Mouse (Mus musculus): ENCODE measurements around the gene Cdr2. TPM values are rescaled to one million over a fixed set of nuclear protein-coding genes. Genes with fewer than 3 reads are reported as not detected.

Cdr2 gene
- polyA plus RNA-seq, 1 experiment, result 104 TPM

GRCm38 (mm10) chr7:121003793-121004418 is 21.8 kb upstream of the Cdr2 start:
- 65% methylated on average over 4 of the region's 4 CpGs for WGBS
- no peak overlapping the region for H3K4me3 ChIP-seq (replicated peaks; ENCODE audit: control insufficient read depth, low read depth, low read length)
- TF ChIP-seq CTCF (IDR thresholded peaks at IDR 0.05; ENCODE audit: control insufficient read depth, insufficient read depth, low read length), result no peak
- TF ChIP-seq POLR2A (IDR thresholded peaks at IDR 0.05; ENCODE audit: borderline replicate concordance, control insufficient read depth, low read depth, low read length), result no peak

DNA sequence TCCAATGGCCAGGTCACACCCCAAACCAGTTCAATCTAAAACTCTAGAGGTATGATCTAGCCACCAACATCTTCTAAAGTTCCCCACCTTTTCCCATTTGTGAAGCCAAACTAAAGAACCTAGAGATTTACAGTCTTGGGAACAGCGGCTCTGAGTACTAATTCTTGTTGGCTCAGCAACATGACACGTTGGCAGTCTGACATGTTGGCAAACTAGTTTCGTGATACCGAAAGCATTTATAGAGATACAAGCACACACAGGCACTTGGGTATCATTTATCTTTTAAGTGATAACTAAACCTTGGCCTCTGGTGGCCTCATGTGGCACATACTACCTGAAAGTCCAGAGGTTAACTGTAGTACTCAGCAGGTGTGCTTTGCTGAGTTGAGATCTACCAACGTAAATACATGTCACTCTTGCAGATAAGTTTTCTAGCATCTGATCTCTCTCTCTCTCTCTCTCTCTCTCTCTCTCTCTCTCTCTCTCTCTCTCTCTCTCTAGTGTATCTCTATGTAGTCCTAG is 20.4 kb upstream of the Cdr2 start:
- Histone ChIP-seq H3K4me3 (replicated peaks; ENCODE audit: control insufficient read depth, low read depth, low read length) (no peak overlapping the region), H3K4me1 (ENCODE audit: control insufficient read depth, insufficient read depth, low read length) (no peaks in the 10 kb centered on the region; the same call in 1 of the 2 replicates), H3K27ac (ENCODE audit: control insufficient read depth, insufficient read depth, low read depth, low read length, poor library complexity) (no peak overlapping the region)
- 86% methylated on average over 5 of the region's 5 CpGs for WGBS
- TF ChIP-seq POLR2A (IDR thresholded peaks at IDR 0.05; ENCODE audit: borderline replicate concordance, control insufficient read depth, low read depth, low read length) (no peak), CTCF (IDR thresholded peaks at IDR 0.05; ENCODE audit: control insufficient read depth, insufficient read depth, low read length) (no peak)

More at GRCm38 (mm10) chr7:121003793-121004418, 21.8 kb upstream of the Cdr2 start:
- Histone ChIP-seq H3K27ac (ENCODE audit: control insufficient read depth, insufficient read depth, low read depth, low read length, poor library complexity) (no peak overlapping the region), H3K4me1 (ENCODE audit: control insufficient read depth, insufficient read depth, low read length) (no peaks in the 10 kb centered on the region; the same call in 1 of the 2 replicates)

- Histone ChIP-seq H3K4me1 (ENCODE audit: control insufficient read depth, insufficient read depth, low read length) (no peaks in the 10 kb centered on the region; the same call in 1 of the 2 replicates), H3K4me3 (replicated peaks; ENCODE audit: control insufficient read depth, low read depth, low read length) (no peak overlapping the region), H3K27ac (ENCODE audit: control insufficient read depth, insufficient read depth, low read depth, low read length, poor library complexity) (no peak overlapping the region)
- 71% methylated on average over 3 of the region's 3 CpGs for WGBS
- no peak for TF ChIP-seq CTCF (IDR thresholded peaks at IDR 0.05; ENCODE audit: control insufficient read depth, insufficient read depth, low read length)
- TF ChIP-seq POLR2A (IDR thresholded peaks at IDR 0.05; ENCODE audit: borderline replicate concordance, control insufficient read depth, low read depth, low read length), result no peak
Measured at GRCm38 (mm10) chr7:121001879-121002278, 19.8 kb upstream of the Cdr2 start.

DNA sequence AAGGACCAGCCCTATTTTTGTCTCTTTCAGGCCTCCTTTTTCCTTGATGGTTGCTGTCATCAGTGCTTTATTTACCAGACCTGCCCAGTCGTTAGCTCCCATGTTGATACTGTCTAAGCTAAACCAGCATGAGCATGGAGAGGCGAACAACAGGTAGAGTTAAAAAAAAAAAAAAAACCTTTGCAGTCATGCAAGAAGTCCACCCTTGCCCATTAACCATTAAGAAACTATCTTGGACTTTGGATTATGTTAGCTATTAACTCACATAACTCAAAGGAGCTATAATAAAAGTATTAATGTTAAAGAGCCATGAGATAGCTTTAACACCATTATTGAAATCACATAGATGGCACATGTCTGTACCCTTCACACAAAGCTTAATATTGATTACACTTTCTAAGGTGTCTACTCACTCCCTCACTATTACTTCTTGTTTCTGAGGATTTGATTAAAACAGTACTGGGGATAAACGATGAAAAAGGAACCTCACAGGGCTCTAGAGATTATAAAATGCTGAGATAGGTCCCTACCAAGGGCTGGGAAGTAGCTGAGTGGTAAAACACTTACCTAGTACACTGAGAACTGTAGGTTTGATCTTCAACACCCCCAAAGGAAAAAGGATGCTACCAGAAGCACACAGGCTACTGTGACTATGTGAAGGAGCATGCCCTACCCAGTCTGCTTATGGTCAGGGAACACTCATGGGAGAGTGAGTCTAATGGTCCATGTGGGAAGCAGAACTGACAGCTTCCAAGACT is 18.1 kb upstream of the Cdr2 start:
- H3K4me3 ChIP-seq (replicated peaks; ENCODE audit: control insufficient read depth, low read depth, low read length), result no peak overlapping the region
- no peaks in the 10 kb centered on the region; the same call in 1 of the 2 replicates for H3K4me1 ChIP-seq (ENCODE audit: control insufficient read depth, insufficient read depth, low read length)
- TF ChIP-seq CTCF (IDR thresholded peaks at IDR 0.05; ENCODE audit: control insufficient read depth, insufficient read depth, low read length), result no peak
- TF ChIP-seq POLR2A (IDR thresholded peaks at IDR 0.05; ENCODE audit: borderline replicate concordance, control insufficient read depth, low read depth, low read length), result no peak
- 77% methylated on average over 3 of the region's 3 CpGs for WGBS
- H3K27ac ChIP-seq (ENCODE audit: control insufficient read depth, insufficient read depth, low read depth, low read length, poor library complexity), result no peak overlapping the region

- no peaks in the 10 kb centered on the region; the same call in 1 of the 2 replicates for H3K4me1 ChIP-seq (ENCODE audit: control insufficient read depth, insufficient read depth, low read length)
- no peak for TF ChIP-seq POLR2A (IDR thresholded peaks at IDR 0.05; ENCODE audit: borderline replicate concordance, control insufficient read depth, low read depth, low read length)
- TF ChIP-seq CTCF (IDR thresholded peaks at IDR 0.05; ENCODE audit: control insufficient read depth, insufficient read depth, low read length), result no peak
- H3K4me3 ChIP-seq (replicated peaks; ENCODE audit: control insufficient read depth, low read depth, low read length), result no peak overlapping the region
- 65% methylated on average over 2 of the region's 2 CpGs for WGBS
- no peak overlapping the region for H3K27ac ChIP-seq (ENCODE audit: control insufficient read depth, insufficient read depth, low read depth, low read length, poor library complexity)
Measured at GRCm38 (mm10) chr7:120999021-120999530, 17.0 kb upstream of the Cdr2 start.

DNA sequence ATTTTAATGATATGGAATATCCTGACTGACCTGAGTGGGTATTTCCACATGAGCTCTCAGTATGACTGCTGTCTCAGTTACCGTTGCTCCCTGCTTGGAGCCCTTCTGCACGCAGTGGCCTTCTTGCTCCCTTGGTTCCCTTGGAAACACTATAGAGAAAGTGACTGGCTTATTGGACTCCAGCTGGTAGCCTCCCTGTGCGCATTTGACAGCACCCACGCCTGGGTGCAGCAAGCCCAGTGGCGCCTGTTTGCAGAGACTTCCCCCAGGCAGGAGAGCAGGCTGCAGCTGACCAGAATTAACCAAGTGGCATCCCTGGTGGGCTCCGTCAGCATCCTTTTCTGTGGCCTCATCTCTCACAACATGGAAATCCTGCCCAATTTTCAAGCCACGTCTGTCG is 9.1 kb upstream of the Cdr2 start:
- TF ChIP-seq CTCF (IDR thresholded peaks at IDR 0.05; ENCODE audit: control insufficient read depth, insufficient read depth, low read length), result no peak
- TF ChIP-seq POLR2A (IDR thresholded peaks at IDR 0.05; ENCODE audit: borderline replicate concordance, control insufficient read depth, low read depth, low read length), result no peak
- 85% methylated on average over 8 of the region's 8 CpGs for WGBS
- Histone ChIP-seq H3K27ac (ENCODE audit: control insufficient read depth, insufficient read depth, low read depth, low read length, poor library complexity) (no peak overlapping the region), H3K4me3 (replicated peaks; ENCODE audit: control insufficient read depth, low read depth, low read length) (no peak overlapping the region), H3K4me1 (ENCODE audit: control insufficient read depth, insufficient read depth, low read length) (no peaks in the 10 kb centered on the region)

DNA sequence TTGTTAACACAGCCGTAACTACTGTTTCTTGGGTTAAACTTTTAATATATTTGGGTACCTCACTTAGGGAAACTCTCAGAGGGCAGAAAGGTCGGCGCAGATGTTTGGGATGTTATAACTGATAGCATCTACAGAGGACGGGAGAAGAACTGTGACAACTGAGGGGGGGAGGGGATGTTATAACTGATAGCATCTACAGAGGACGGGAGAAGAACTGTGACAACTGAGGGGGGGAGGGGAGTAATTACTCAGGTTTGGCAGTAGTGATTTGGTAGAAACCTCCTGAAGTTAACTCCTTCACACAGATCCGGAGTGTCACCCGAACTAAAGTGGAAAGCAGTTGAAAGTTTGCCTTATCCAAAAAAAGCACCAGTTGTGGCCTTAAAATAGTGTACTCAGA is 856 bp upstream of the Cdr2 start:
- WGBS, result 18% methylated on average over 7 of the region's 7 CpGs
- H3K4me3 ChIP-seq (replicated peaks; ENCODE audit: control insufficient read depth, low read depth, low read length), result peak overlapping the region; percentile 82
- no peak overlapping the region for H3K27ac ChIP-seq (ENCODE audit: control insufficient read depth, insufficient read depth, low read depth, low read length, poor library complexity)
- H3K4me1 ChIP-seq (ENCODE audit: control insufficient read depth, insufficient read depth, low read length), result no peaks in the 10 kb centered on the region; the same call in 1 of the 2 replicates
- TF ChIP-seq POLR2A (IDR thresholded peaks at IDR 0.05; ENCODE audit: borderline replicate concordance, control insufficient read depth, low read depth, low read length) (no peak), CTCF (IDR thresholded peaks at IDR 0.05; ENCODE audit: control insufficient read depth, insufficient read depth, low read length) (no peak)
